In genomic region chr14:9393271-9393771, GRCm38 (mm10) we compare ENCODE assay signal across 8 mouse cellular contexts.
A peak's percentile ranks its signal among the peaks of the same experiment; 100 is the strongest.
DNase-seq lines count a peak whose midpoint lies in the region; ATAC-seq and TF ChIP-seq lines count a peak whose summit lies in the region.

No protein-coding gene starts in this region.

- no peaks in the 10 kb centered on the region for H3K4me1 ChIP-seq in neural tube, embryonic 15.5 days
- H3K4me1 ChIP-seq in intestine, embryonic 15.5 days (replicated peaks): no peaks in the 10 kb centered on the region
- no peaks in the 10 kb centered on the region for H3K4me1 ChIP-seq in midbrain, embryonic 16.5 days (ENCODE audit: control insufficient read depth, insufficient read depth, low read length)
- no peaks in the 10 kb centered on the region for H3K4me1 ChIP-seq in stomach, postnatal 0 days (replicated peaks; ENCODE audit: control insufficient read depth, insufficient read depth)

- no peak for TF ChIP-seq EP300 in stomach, postnatal 0 days (optimal IDR thresholded peaks at IDR 0.05)

- H3K9ac ChIP-seq in neural tube, embryonic 15.5 days (replicated peaks): no peak overlapping the region
- no peak overlapping the region for H3K9ac ChIP-seq in intestine, embryonic 15.5 days
- no peak overlapping the region for H3K9ac ChIP-seq in midbrain, embryonic 16.5 days (ENCODE audit: low read depth, low read length)
- no peak overlapping the region for H3K9ac ChIP-seq in stomach, postnatal 0 days (ENCODE audit: low read length)

- intact Hi-C loops in left cerebral cortex, postnatal 14 days (cut with DNase I): loop anchor here (10.0 kb wide), 1 partner anchor 919 kb away; no protein-coding TSS in a partner anchor

- no peak overlapping the region for H3K4me2 ChIP-seq in neural tube, embryonic 15.5 days
- no peak overlapping the region for H3K4me2 ChIP-seq in intestine, embryonic 15.5 days (replicated peaks)
- H3K4me2 ChIP-seq in midbrain, embryonic 16.5 days (ENCODE audit: low read length): no peak overlapping the region
- H3K4me2 ChIP-seq in stomach, postnatal 0 days (replicated peaks; ENCODE audit: low read depth): no peak overlapping the region

- H3K27ac ChIP-seq in neural tube, embryonic 15.5 days (replicated peaks): no peak overlapping the region
- no peak overlapping the region for H3K27ac ChIP-seq in intestine, embryonic 15.5 days
- no peak overlapping the region for H3K27ac ChIP-seq in midbrain, embryonic 16.5 days (ENCODE audit: low read length)
- H3K27ac ChIP-seq in stomach, postnatal 0 days (replicated peaks): no peak overlapping the region

- 22% methylated on average over 4 of the region's 4 CpGs for WGBS in neural tube, embryonic 15.5 days
- 22% methylated on average over 4 of the region's 4 CpGs for WGBS in intestine, embryonic 15.5 days
- 18% methylated on average over 4 of the region's 4 CpGs for WGBS in midbrain, embryonic 16.5 days
- WGBS in stomach, postnatal 0 days: 19% methylated on average over 4 of the region's 4 CpGs

- H3K4me3 ChIP-seq in neural tube, embryonic 15.5 days (replicated peaks): no peak overlapping the region
- H3K4me3 ChIP-seq in intestine, embryonic 15.5 days (replicated peaks): no peak overlapping the region
- H3K4me3 ChIP-seq in midbrain, embryonic 16.5 days (ENCODE audit: low read depth, low read length): no peak overlapping the region
- H3K4me3 ChIP-seq in stomach, postnatal 0 days (ENCODE audit: low read depth, low read length): no peak overlapping the region

- peak; percentile 93 for TF ChIP-seq CTCF in stomach, postnatal 0 days (IDR thresholded peaks at IDR 0.05; ENCODE audit: low read depth)

- H3K36me3 ChIP-seq in neural tube, embryonic 15.5 days: no peaks in the 10 kb centered on the region
- H3K36me3 ChIP-seq in intestine, embryonic 15.5 days: no peaks in the 10 kb centered on the region
- H3K36me3 ChIP-seq in midbrain, embryonic 16.5 days (ENCODE audit: control insufficient read depth, insufficient read depth, low read length): no peaks in the 10 kb centered on the region
- no peaks in the 10 kb centered on the region for H3K36me3 ChIP-seq in stomach, postnatal 0 days (ENCODE audit: control insufficient read depth, insufficient read depth, low read length)

- no peak for ATAC-seq in neural tube, embryonic 15.5 days (ENCODE audit: low FRiP score)
- ATAC-seq in intestine, embryonic 15.5 days: 0 out of 2 replicates have a peak, but pooled peaks have one; percentile 43
- ATAC-seq in midbrain, embryonic 16.5 days: peak; percentile 48; the same call in 1 of the 2 replicates
- no peak for ATAC-seq in stomach, postnatal 0 days (ENCODE audit: low FRiP score, low TSS enrichment)

- peak; percentile 73 for DNase-seq in neural tube, embryonic 10.5 days (ENCODE audit: extremely low spot score, low spot score)
- DNase-seq in embryo, embryonic 10 days (ENCODE audit: low spot score): peak; percentile 83
- peak; percentile 50 to 59 for DNase-seq in gastrocnemius, postnatal 4 days (ENCODE audit: low spot score in 2 of 2)
- peak; percentile 69 to 87 for DNase-seq in left cerebral cortex, postnatal 14 days (ENCODE audit: low spot score in 2 of 2)
- DNase-seq in stomach, postnatal 0 days (ENCODE audit: low spot score): peak; percentile 78

- H3K27me3 ChIP-seq in neural tube, embryonic 15.5 days (replicated peaks): no peaks in the 10 kb centered on the region
- no peaks in the 10 kb centered on the region for H3K27me3 ChIP-seq in intestine, embryonic 15.5 days (replicated peaks)
- H3K27me3 ChIP-seq in midbrain, embryonic 16.5 days (ENCODE audit: control insufficient read depth, insufficient read depth, low read depth, low read length): no peaks in the 10 kb centered on the region
- no peaks in the 10 kb centered on the region for H3K27me3 ChIP-seq in stomach, postnatal 0 days (ENCODE audit: control insufficient read depth, insufficient read depth, low read length)

- H3K9me3 ChIP-seq in neural tube, embryonic 15.5 days (replicated peaks): no peaks in the 10 kb centered on the region
- no peaks in the 10 kb centered on the region for H3K9me3 ChIP-seq in intestine, embryonic 15.5 days
- no peaks in the 10 kb centered on the region for H3K9me3 ChIP-seq in midbrain, embryonic 16.5 days (replicated peaks; ENCODE audit: control insufficient read depth, low read length, poor library complexity, severe bottlenecking)
- H3K9me3 ChIP-seq in stomach, postnatal 0 days (ENCODE audit: control insufficient read depth, low read length): no peaks in the 10 kb centered on the region

Comparison
In these comparisons a context has a peak if more than half of its experiments do, and no peak if none do; other contexts are left out.
1. ATAC-seq: peak in intestine, embryonic 15.5 days (single experiment) and midbrain, embryonic 16.5 days (single experiment); none in neural tube, embryonic 15.5 days (single experiment) and stomach, postnatal 0 days (single experiment).
2. Peak in every context shown above with its lines, with median percentiles within 50 percentile points of each other: DNase-seq.